Mouse (Mus musculus) embryonic stem cell, embryonic (primary cell): ENCODE measurements around the gene Casp3.
"Not testable (repeated sequence)": the region's sequence is repeated elsewhere in the genome, so short reads cannot be mapped to it uniquely, and the experiment has no call there.

Experiments used
- CTCF ChIA-PET, 4 experiments: fragments of 300-600 bp in 2 of 4; fragments of 350-600 bp in 2 of 4; sonication (Branson Sonifier 250); formaldehyde crosslinking; loops; one replicate each; lab custom pipeline; 2022; ENCODE audit warnings: inconsistent platforms in 2 of 4; lab: Charles Lee
- POLR2A ChIA-PET, 4 experiments: fragments of 300-600 bp in 2 of 4; fragments of 350-600 bp in 2 of 4; sonication (Branson Sonifier 250); formaldehyde crosslinking; loops; one replicate each; lab custom pipeline; 2022; ENCODE audit warnings: antibody characterized with exemption in 4 of 4, inconsistent platforms in 1 of 4; lab: Charles Lee

The Casp3 gene

GRCm38 (mm10) chr8:46616879-46617689, at the start of gene Casp3, which contains the start of gene Primpol:
Gene Casp3, plus strand, starts transcription at chr8:46617291.
Gene Primpol, minus strand, starts transcription at chr8:46617212.
- ChIA-PET POLR2A (interaction anchor here in 3 of 4 experiments (0.5 to 3.8 kb wide), 127 partner anchors 9 to 776 kb away, joined by 3 to 55 read pairs (median 4); partner anchors contain the start of genes Acsl1 (in 3 of the 3), Cenpu (in 3 of the 3), Slc25a4 (in 3 of the 3) and Helt (in 1 of the 3)), CTCF (interaction anchor here in 3 of 4 experiments (0.6 to 0.8 kb wide), 5 partner anchors 75 to 406 kb away, joined by 3 to 5 read pairs (median 3); partner anchors contain the start of gene Slc25a4 (in 1 of the 3))

- ChIA-PET CTCF (no interaction called here), POLR2A (interaction anchor here in 2 of 4 experiments (0.6 to 1.2 kb wide), 3 partner anchors 16 to 96 kb away, joined by 4 read pairs; partner anchors contain the start of gene Cenpu (in 1 of the 2))
These were observed 49.1 kb upstream of the Casp3 start for GRCm38 (mm10) chr8:46567946-46568345.

- ChIA-PET POLR2A (no interaction called here), CTCF (no interaction called here)
These were observed 48.1 kb upstream of the Casp3 start for GRCm38 (mm10) chr8:46568942-46569341.

- ChIA-PET CTCF (no interaction called here), POLR2A (interaction anchor here in 1 of 4 experiments (2.2 kb wide), 1 partner anchor 12 kb away, joined by 6 read pairs; no protein-coding TSS in a partner anchor)
These were observed 47.2 kb upstream of the Casp3 start for GRCm38 (mm10) chr8:46569659-46570441.

- CTCF ChIA-PET: interaction anchor here in 1 of 4 experiments (0.7 kb wide), 1 partner anchor 407 kb away, joined by 5 read pairs; no protein-coding TSS in a partner anchor
- POLR2A ChIA-PET: interaction anchor here in 1 of 4 experiments (2.2 kb wide), 1 partner anchor 11 kb away, joined by 6 read pairs; no protein-coding TSS in a partner anchor
These were observed 46.4 kb upstream of the Casp3 start for GRCm38 (mm10) chr8:46570673-46571072.

GRCm38 (mm10) chr8:46573446-46573845, 43.6 kb upstream of the Casp3 start:
- ChIA-PET CTCF (interaction anchor here in 3 of 4 experiments (0.5 to 1.2 kb wide), 3 partner anchors 14 to 396 kb away, joined by 3 to 4 read pairs (median 4); no protein-coding TSS in a partner anchor), POLR2A (interaction anchor here (0.7 to 3.4 kb wide), 19 partner anchors 9 to 363 kb away, joined by 3 to 18 read pairs (median 4); partner anchors contain the start of genes Casp3 (in 3 of the 4), Primpol (in 3 of the 4), Slc25a4 (in 3 of the 4) and Cenpu (in 2 of the 4))

- POLR2A ChIA-PET: interaction anchor here (0.7 to 3.4 kb wide), 8 partner anchors 10 to 363 kb away, joined by 3 to 18 read pairs (median 4); partner anchors contain the start of genes Slc25a4 (in 2 of the 4), Casp3 (in 1 of the 4) and Primpol (in 1 of the 4)
- CTCF ChIA-PET: interaction anchor here in 2 of 4 experiments (0.5 to 0.7 kb wide), 2 partner anchors 101 to 395 kb away, joined by 3 to 4 read pairs; no protein-coding TSS in a partner anchor
These were observed 43.1 kb upstream of the Casp3 start for GRCm38 (mm10) chr8:46573964-46574363.

- ChIA-PET CTCF (interaction anchor here in 1 of 4 experiments (1.3 kb wide), 1 partner anchor 19 kb away, joined by 3 read pairs; no protein-coding TSS in a partner anchor), POLR2A (interaction anchor here in 2 of 4 experiments (0.6 to 2.7 kb wide), 4 partner anchors 23 to 289 kb away, joined by 3 to 13 read pairs (median 4); partner anchors contain the start of genes Casp3 (in 1 of the 2) and Primpol (in 1 of the 2))
These were observed 38.3 kb upstream of the Casp3 start for GRCm38 (mm10) chr8:46578794-46579193.

- CTCF ChIA-PET: not testable (repeated sequence)
- POLR2A ChIA-PET: interaction anchor here (0.6 to 3.1 kb wide), 11 partner anchors 11 to 920 kb away, joined by 3 to 13 read pairs (median 3); partner anchors contain the start of genes Casp3 (in 1 of the 4), Primpol (in 1 of the 4) and Slc25a4 (in 1 of the 4)
These were observed 32.8 kb upstream of the Casp3 start for GRCm38 (mm10) chr8:46584328-46584727.

- POLR2A ChIA-PET: interaction anchor here in 1 of 4 experiments (0.9 to 3.1 kb wide), 2 partner anchors 23 to 32 kb away, joined by 3 to 13 read pairs; partner anchors contain the start of genes Casp3 and Primpol
These were observed 31.5 kb upstream of the Casp3 start for GRCm38 (mm10) chr8:46585576-46585975.

GRCm38 (mm10) chr8:46587911-46588310, 29.2 kb upstream of the Casp3 start:
- ChIA-PET CTCF (no interaction called here), POLR2A (interaction anchor here in 2 of 4 experiments (0.6 to 0.9 kb wide), 2 partner anchors 29 to 745 kb away, joined by 3 read pairs; partner anchors contain the start of genes Casp3 (in 1 of the 2) and Primpol (in 1 of the 2))

More at GRCm38 (mm10) chr8:46585576-46585975, 31.5 kb upstream of the Casp3 start:
- CTCF ChIA-PET: interaction anchor here in 1 of 4 experiments (0.7 kb wide), 1 partner anchor 9 kb away, joined by 3 read pairs; no protein-coding TSS in a partner anchor

- ChIA-PET CTCF (no interaction called here), POLR2A (interaction anchor here in 1 of 4 experiments (0.9 kb wide), 1 partner anchor 28 kb away, joined by 3 read pairs; the partner anchor contains the start of genes Casp3 and Primpol)
These were observed 28.4 kb upstream of the Casp3 start for GRCm38 (mm10) chr8:46588663-46589062.

- ChIA-PET POLR2A (interaction anchor here in 2 of 4 experiments (0.6 kb wide), 2 partner anchors 26 to 450 kb away, joined by 3 to 5 read pairs; no protein-coding TSS in a partner anchor), CTCF (interaction anchor here in 2 of 4 experiments (0.6 to 0.7 kb wide), 2 partner anchors 103 to 167 kb away, joined by 3 read pairs; no protein-coding TSS in a partner anchor)
These were observed 24.0 kb upstream of the Casp3 start for GRCm38 (mm10) chr8:46593067-46593466.

- POLR2A ChIA-PET: no interaction called here
- CTCF ChIA-PET: no interaction called here
These were observed 23.3 kb upstream of the Casp3 start for GRCm38 (mm10) chr8:46593772-46594171.

GRCm38 (mm10) chr8:46595593-46595992, 21.5 kb upstream of the Casp3 start:
- CTCF ChIA-PET: no interaction called here
- POLR2A ChIA-PET: interaction anchor here in 2 of 4 experiments (0.6 to 0.7 kb wide), 3 partner anchors 21 to 22 kb away, joined by 3 to 5 read pairs (median 3); partner anchors contain the start of genes Primpol (in 2 of the 2) and Casp3 (in 1 of the 2)

GRCm38 (mm10) chr8:46596530-46596929, 20.6 kb upstream of the Casp3 start:
- CTCF ChIA-PET: no interaction called here
- POLR2A ChIA-PET: interaction anchor here in 3 of 4 experiments (0.8 to 2.8 kb wide), 5 partner anchors 16 to 22 kb away, joined by 3 to 10 read pairs (median 3); partner anchors contain the start of genes Primpol (in 3 of the 3) and Casp3 (in 2 of the 3)

GRCm38 (mm10) chr8:46597411-46597810, 19.7 kb upstream of the Casp3 start:
- CTCF ChIA-PET: no interaction called here
- POLR2A ChIA-PET: interaction anchor here in 2 of 4 experiments (0.9 to 2.8 kb wide), 4 partner anchors 15 to 21 kb away, joined by 3 to 10 read pairs (median 4); partner anchors contain the start of genes Casp3 (in 2 of the 2) and Primpol (in 2 of the 2)
